Mouse (Mus musculus) liver, postnatal 0 days (tissue): ENCODE results near the gene Ano9. TPM values are rescaled to one million over a fixed set of nuclear protein-coding genes. Genes with fewer than 3 reads are reported as not detected.

ENCODE experiments used
- ATAC-seq: fragments of 200-750 bp; cut with Nextera tagmentation; 2 replicates; pipeline ENCODE4 v1.8.0; 2017; ENCODE audit warnings: mild to moderate bottlenecking, moderate library complexity
- DNase-seq: peaks from one replicate; pipeline ENCODE4 v3.0.0-alpha.2; 2016
- H3K27ac ChIP-seq: fragments of 300-500 bp; sonication (generic); 2 replicates; pipeline ENCODE4 v1.5.1; 2014; ENCODE audit warnings: antibody characterized with exemption, moderate library complexity, mild to moderate bottlenecking, low read depth
- H3K27me3 ChIP-seq: fragments of 300-500 bp; sonication (generic); 2 replicates; pipeline ENCODE4 v1.6.1; 2014; ENCODE audit warnings: low read length, control low read depth, mixed read lengths; ENCODE audit not compliant: insufficient read depth
- H3K36me3 ChIP-seq: fragments of 300-500 bp; sonication (generic); replicated peaks from 2 replicates; pipeline ENCODE4 v1.6.1; 2014; ENCODE audit warnings: mild to moderate bottlenecking, control low read depth, low read length, moderate library complexity, mixed read lengths; ENCODE audit not compliant: insufficient read depth
- H3K4me1 ChIP-seq: fragments of 300-500 bp; sonication (generic); 2 replicates; pipeline ENCODE4 v1.6.1; 2014; ENCODE audit warnings: antibody characterized with exemption, mild to moderate bottlenecking, control low read depth; ENCODE audit not compliant: insufficient read depth
- H3K4me2 ChIP-seq: fragments of 300-500 bp; sonication (generic); 2 replicates; pipeline ENCODE4 v1.6.1; 2014; ENCODE audit warnings: low read depth, mild to moderate bottlenecking, low read length, moderate library complexity, mixed read lengths
- H3K4me3 ChIP-seq: fragments of 300-500 bp; sonication (generic); 2 replicates; pipeline ENCODE4 v1.5.1; 2014; ENCODE audit warnings: low read depth, low read length
- H3K9ac ChIP-seq: fragments of 300-500 bp; sonication (generic); replicated peaks from 2 replicates; pipeline ENCODE4 v1.6.1; 2014; ENCODE audit warnings: mild to moderate bottlenecking, moderate library complexity
- H3K9me3 ChIP-seq: fragments of 300-500 bp; sonication (generic); 2 replicates; pipeline ENCODE4 v1.6.1; 2016; ENCODE audit warnings: mild to moderate bottlenecking, control low read depth, low read length, mixed read lengths
- CTCF ChIP-seq: sonication (generic); IDR thresholded peaks from 2 replicates; pipeline ENCODE4 v1.5.1; 2016; ENCODE audit warnings: antibody characterized with exemption, low read depth
- EP300 ChIP-seq: IDR thresholded peaks from 2 replicates; pipeline ENCODE4 v1.6.1; 2016; ENCODE audit warnings: antibody characterized with exemption, low read depth, mild to moderate bottlenecking
- WGBS: fragments of 180-500 bp; shearing (Covaris S2); extraction: QIAGEN DNeasy Blood & Tissue Kit; methylation state at CpG from one replicate; pipeline ENCODE4 v1.1.7; 2014; ENCODE audit not compliant: insufficient replicate concordance; 5-methylcytosine and 5-hydroxymethylcytosine counted together
- polyA plus RNA-seq: library from polyadenylated mRNA; unstranded; fragments of >200 nt; fragmentation: Nextera tagmentation; extraction: Ambion mirVana; gene quantifications from 2 replicates; pipeline ENCODE4 v1.2.1, GENCODE M21; 2015

Gene Ano9
- polyA plus RNA-seq, 1 experiment from 2014 or later, result 1.4 TPM

DNA sequence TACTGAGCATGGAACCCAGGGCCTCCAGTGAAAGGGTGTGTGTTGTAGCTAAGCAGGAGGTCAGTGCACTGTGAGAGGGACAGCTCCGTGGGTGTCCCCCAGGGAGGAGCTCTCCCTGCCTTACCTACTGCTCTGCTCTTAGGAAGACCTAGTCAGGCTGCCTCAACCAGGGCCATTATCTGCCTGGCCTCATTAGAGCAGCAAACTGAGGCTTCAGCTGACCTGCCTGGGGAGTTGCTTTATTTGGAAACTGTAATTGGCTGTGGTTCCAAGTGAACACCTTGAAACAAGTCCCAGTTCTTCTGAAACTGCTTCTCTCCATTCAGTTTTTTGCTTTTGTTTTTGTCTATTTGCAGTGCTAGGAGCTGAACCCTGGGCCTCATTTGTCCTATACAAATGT is 27.8 kb upstream of the Ano9 start:
- no peak for DNase-seq
- TF ChIP-seq CTCF (no peak), EP300 (no peak)
- Histone ChIP-seq H3K9ac (no peak overlapping the region), H3K27me3 (no peaks in the 10 kb centered on the region), H3K4me1 (peaks cover 13% of the 10 kb centered on the region), H3K4me2 (no peak overlapping the region), H3K27ac (peak overlapping the region; percentile 61), H3K36me3 (peaks cover 75% of the 10 kb centered on the region), H3K9me3 (no peaks in the 10 kb centered on the region), H3K4me3 (no peak overlapping the region)
- WGBS, result 56% methylated on average over 1 of the region's 1 CpGs
- no peak for ATAC-seq

DNA sequence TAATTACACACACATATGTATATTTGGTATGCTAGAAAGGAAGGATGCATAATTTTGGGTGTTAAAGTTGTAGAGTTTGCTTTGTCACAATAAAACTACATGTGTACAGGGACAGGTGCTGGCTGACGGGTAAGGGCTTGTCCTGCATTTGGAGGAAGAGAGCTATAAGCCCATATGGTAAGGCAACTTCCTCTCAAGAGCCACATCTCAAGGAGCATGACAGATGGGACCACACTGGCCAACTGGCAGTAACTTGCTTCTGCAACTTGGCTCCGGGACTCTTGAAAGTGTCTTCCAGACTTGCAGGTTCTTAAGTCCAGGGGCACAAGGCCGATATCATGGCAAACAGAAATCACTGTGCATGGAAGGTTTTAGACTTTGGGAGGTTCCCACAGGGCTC is 27.0 kb upstream of the Ano9 start:
- H3K27ac ChIP-seq, result peak overlapping the region; percentile 61; the same call in 1 of the 2 replicates
- no peak for TF ChIP-seq EP300
- no peak for TF ChIP-seq CTCF
- no peaks in the 10 kb centered on the region for H3K9me3 ChIP-seq
- DNase-seq (no peak), ATAC-seq (no peak)
- no peak overlapping the region for H3K9ac ChIP-seq
- H3K27me3 ChIP-seq, result no peaks in the 10 kb centered on the region
- peaks cover 13% of the 10 kb centered on the region for H3K4me1 ChIP-seq
- H3K4me2 ChIP-seq, result no peak overlapping the region
- H3K36me3 ChIP-seq, result peaks cover 75% of the 10 kb centered on the region
- no peak overlapping the region for H3K4me3 ChIP-seq
- 71% methylated on average over 3 of the region's 3 CpGs for WGBS

DNA sequence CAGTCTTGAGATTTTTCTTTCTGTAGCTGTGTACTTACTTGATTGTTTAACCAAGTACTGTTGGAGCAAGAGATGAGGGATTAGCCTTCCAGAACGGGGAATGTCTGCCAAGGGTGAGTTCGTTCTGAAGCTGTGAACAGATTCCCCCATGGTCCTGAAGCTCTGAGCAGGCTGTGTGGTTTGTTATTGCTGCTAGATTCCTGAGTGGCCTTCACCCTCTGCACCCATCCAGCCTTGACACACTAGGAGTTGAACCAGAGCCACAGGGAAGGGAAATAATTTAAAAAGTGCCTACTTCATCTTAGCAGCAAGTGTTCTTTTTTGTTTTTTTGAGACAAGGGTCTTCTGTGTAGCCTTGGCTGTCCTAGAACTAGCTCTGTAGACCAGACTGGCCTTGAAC is 26.3 kb upstream of the Ano9 start:
- 0 out of 2 replicates have a peak overlapping the region, but pooled peaks have one; percentile 3 for H3K27ac ChIP-seq
- peaks cover 13% of the 10 kb centered on the region for H3K4me1 ChIP-seq
- H3K9ac ChIP-seq, result no peak overlapping the region

DNA sequence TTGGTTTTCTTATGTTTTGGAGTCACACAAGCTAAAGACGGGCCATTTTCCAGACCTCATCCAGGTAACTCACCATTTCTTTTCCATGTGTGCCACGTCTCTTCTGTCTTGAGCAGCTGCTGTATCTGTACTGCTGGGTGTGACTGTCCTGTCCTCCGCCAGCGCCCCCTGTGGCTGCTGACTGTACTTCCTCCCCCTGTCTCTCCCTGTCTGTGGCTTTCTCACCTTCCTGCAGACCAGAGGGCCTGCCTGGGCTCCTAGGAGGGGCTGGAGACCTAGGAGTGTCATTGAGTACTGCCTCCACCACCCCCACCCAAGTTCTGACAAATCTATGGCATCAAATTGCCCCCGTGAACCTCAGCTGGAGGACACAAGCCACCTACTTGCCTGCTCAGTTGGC is 25.5 kb upstream of the Ano9 start:
- H3K36me3 ChIP-seq, result peaks cover 84% of the 10 kb centered on the region
- peaks cover 13% of the 10 kb centered on the region for H3K4me1 ChIP-seq
- ATAC-seq (peak; percentile 24; the same call in 1 of the 2 replicates), DNase-seq (peak; percentile 83)
- H3K4me3 ChIP-seq, result no peak overlapping the region
- no peaks in the 10 kb centered on the region for H3K9me3 ChIP-seq
- H3K27me3 ChIP-seq, result no peaks in the 10 kb centered on the region
- H3K4me2 ChIP-seq, result no peak overlapping the region
- no peak overlapping the region for H3K27ac ChIP-seq
- no peak overlapping the region for H3K9ac ChIP-seq
- TF ChIP-seq EP300 (no peak), CTCF (peak; percentile 87)
- WGBS, result 52% methylated on average over 5 of the region's 5 CpGs

More for the DNA sequence above, 26.3 kb upstream of the Ano9 start:
- Histone ChIP-seq H3K4me3 (no peak overlapping the region), H3K9me3 (no peaks in the 10 kb centered on the region), H3K36me3 (peaks cover 79% of the 10 kb centered on the region), H3K4me2 (no peak overlapping the region), H3K27me3 (no peaks in the 10 kb centered on the region)
- TF ChIP-seq EP300 (no peak), CTCF (no peak)
- WGBS, result 71% methylated on average over 2 of the region's 2 CpGs
- DNase-seq (no peak), ATAC-seq (no peak)

DNA sequence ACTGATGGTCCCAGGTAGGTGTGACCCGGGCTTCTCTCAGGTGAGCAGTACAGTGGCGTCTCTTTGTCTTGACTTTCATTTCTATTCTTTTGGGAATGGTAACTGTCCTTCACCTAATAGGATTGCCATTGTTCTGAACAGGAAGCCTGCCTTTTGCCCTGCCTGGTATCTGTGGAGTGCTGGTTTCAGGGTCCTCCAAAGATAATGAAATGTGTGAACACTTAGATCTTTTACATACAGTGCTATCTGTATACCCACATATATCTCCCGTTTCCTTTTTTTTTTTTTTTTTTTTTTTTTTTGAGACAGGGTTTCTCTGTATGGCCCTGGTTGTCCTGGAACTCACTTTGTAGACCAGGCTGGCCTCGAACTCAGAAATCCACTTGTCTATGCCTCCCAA is 23.7 kb upstream of the Ano9 start:
- DNase-seq (no peak), ATAC-seq (no peak)
- Histone ChIP-seq H3K4me3 (no peak overlapping the region), H3K36me3 (peaks cover 83% of the 10 kb centered on the region), H3K9me3 (no peaks in the 10 kb centered on the region), H3K27ac (no peak overlapping the region), H3K4me2 (peak overlapping the region; percentile 23; the same call in 1 of the 2 replicates), H3K9ac (no peak overlapping the region), H3K27me3 (no peaks in the 10 kb centered on the region), H3K4me1 (peaks cover 7% of the 10 kb centered on the region)
- TF ChIP-seq EP300 (peak; percentile 48), CTCF (no peak)
- WGBS, result 60% methylated on average over 4 of the region's 4 CpGs

DNA sequence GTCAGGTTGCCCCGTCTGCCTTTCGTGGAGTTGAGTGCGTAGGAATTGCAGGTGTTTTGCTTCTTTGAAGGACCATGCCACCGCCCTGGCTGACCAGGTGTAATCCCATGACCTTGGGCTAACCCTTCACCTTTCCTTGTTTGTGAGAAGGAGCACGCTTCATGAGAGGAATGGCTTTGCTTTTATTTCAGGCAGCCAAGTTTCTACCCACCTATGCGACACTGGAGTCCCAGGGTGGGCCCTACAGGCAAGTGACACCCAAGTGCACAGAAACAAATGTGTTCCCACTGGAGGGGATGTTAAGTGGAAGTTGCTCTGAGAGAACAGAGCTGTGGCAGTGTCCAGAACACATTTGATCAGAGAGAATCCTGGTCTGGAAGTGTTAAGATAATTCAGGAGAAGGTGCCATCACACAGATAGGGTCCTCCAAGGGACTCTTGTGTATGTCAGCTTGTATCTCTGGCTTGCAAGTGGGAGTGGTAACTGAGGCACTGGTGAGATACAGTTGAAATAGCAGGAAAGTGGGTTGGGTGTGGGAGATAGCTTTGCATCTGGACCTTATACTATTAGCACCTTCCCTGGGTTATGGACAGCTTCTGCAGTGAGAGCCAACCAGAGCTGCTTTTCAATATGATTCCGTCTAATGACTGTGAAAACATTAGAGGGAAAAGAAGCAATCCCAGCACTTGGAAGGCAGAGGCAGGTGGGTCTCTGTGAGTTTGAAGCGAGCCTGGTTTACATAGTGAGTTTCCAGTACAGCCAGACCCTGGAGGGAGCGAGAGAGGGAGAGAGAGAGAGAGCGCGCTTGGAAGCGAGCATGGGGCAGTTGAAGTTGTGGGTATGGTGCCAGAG is 14.5 kb upstream of the Ano9 start:
- peak; percentile 100 for TF ChIP-seq EP300
- TF ChIP-seq CTCF, result no peak
- Histone ChIP-seq H3K4me1 (peaks cover 38% of the 10 kb centered on the region), H3K4me3 (peak overlapping the region; percentile 86), H3K9ac (peak overlapping the region; percentile 85), H3K36me3 (peaks cover 34% of the 10 kb centered on the region), H3K9me3 (no peaks in the 10 kb centered on the region), H3K27ac (peak overlapping the region; percentile 87), H3K27me3 (no peaks in the 10 kb centered on the region), H3K4me2 (peak overlapping the region; percentile 79)
- peak; percentile 45 for DNase-seq
- ATAC-seq, result peak; percentile 81
- 47% methylated on average over 12 of the region's 12 CpGs for WGBS
